Mouse (Mus musculus) midbrain, embryonic 15.5 days (tissue): ENCODE results near the gene Mpp4. TPM values are rescaled to one million over a fixed set of nuclear protein-coding genes. Genes with fewer than 3 reads are reported as not detected.

Experiments used
- ATAC-seq: fragments of 200-750 bp; cut with Nextera tagmentation; replicated peaks from 2 replicates; pipeline ENCODE4 v1.8.0; 2017; ENCODE audit warnings: moderate TSS enrichment
- H3K27ac ChIP-seq: fragments of 300-500 bp; sonication (generic); 2 replicates; pipeline ENCODE4 v1.5.1; 2015; ENCODE audit warnings: mild to moderate bottlenecking, inconsistent platforms
- H3K27me3 ChIP-seq: fragments of 300-500 bp; sonication (generic); replicated peaks from 2 replicates; pipeline ENCODE4 v1.6.1; 2015; ENCODE audit warnings: inconsistent platforms
- H3K36me3 ChIP-seq: fragments of 300-500 bp; sonication (generic); replicated peaks from 2 replicates; pipeline ENCODE4 v1.6.1; 2015; ENCODE audit warnings: inconsistent platforms
- H3K4me1 ChIP-seq: fragments of 300-500 bp; sonication (generic); 2 replicates; pipeline ENCODE4 v1.6.1; 2015; ENCODE audit warnings: inconsistent platforms
- H3K4me2 ChIP-seq: fragments of 300-500 bp; sonication (generic); 2 replicates; pipeline ENCODE4 v1.6.1; 2015; ENCODE audit warnings: inconsistent platforms, mild to moderate bottlenecking, moderate library complexity
- H3K4me3 ChIP-seq: fragments of 300-500 bp; sonication (generic); 2 replicates; pipeline ENCODE4 v1.5.1; 2015; ENCODE audit warnings: mild to moderate bottlenecking, inconsistent platforms
- H3K9ac ChIP-seq: fragments of 300-500 bp; sonication (generic); 2 replicates; pipeline ENCODE4 v1.6.1; 2015; ENCODE audit warnings: mild to moderate bottlenecking, inconsistent platforms
- H3K9me3 ChIP-seq: fragments of 300-500 bp; sonication (generic); 2 replicates; pipeline ENCODE4 v1.6.1; 2016; ENCODE audit warnings: inconsistent platforms
- WGBS: fragments of 180-500 bp; shearing (Covaris S2); methylation state at CpG from one replicate; pipeline ENCODE4 v1.1.7; 2015; ENCODE audit warnings: mixed read lengths; 5-methylcytosine and 5-hydroxymethylcytosine counted together
- polyA plus RNA-seq: library from polyadenylated mRNA; unstranded; fragments of >200 nt; fragmentation: Nextera tagmentation; extraction: Ambion mirVana; gene quantifications from 2 replicates; pipeline ENCODE4 v1.2.1, GENCODE M21; 2015

Gene Mpp4
- polyA plus RNA-seq, 1 experiment from 2014 or later = 1.2 TPM

DNA sequence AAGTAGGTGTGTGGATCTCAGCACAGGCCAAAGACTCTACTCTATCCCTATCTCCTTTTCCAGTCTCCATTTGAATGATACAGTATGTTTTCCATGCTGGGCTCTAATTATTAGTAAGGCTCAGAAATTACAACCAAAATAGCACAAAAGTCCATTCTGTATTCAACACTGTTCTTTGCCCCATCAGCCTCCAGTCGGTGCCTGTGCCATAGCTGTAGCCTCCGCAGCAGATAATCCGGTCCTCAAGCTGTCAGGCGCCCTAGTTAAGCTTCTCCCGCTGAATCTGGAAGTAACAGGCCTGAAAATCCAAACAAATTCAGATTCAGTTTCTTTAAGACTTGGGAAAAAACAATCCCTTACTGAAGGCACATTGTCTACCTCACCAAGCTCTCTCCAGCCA lies 729 bp upstream of the Mpp4 start:
- Histone ChIP-seq H3K36me3 (peaks cover 18% of the 10 kb centered on the region), H3K9me3 (no peaks in the 10 kb centered on the region), H3K27me3 (no peaks in the 10 kb centered on the region), H3K4me2 (no peak overlapping the region), H3K4me3 (no peak overlapping the region), H3K4me1 (peaks cover 6% of the 10 kb centered on the region; the same call in 1 of the 2 replicates), H3K27ac (no peak overlapping the region), H3K9ac (no peak overlapping the region)
- no peak for ATAC-seq
- 24% methylated on average over 5 of the region's 5 CpGs for WGBS

DNA sequence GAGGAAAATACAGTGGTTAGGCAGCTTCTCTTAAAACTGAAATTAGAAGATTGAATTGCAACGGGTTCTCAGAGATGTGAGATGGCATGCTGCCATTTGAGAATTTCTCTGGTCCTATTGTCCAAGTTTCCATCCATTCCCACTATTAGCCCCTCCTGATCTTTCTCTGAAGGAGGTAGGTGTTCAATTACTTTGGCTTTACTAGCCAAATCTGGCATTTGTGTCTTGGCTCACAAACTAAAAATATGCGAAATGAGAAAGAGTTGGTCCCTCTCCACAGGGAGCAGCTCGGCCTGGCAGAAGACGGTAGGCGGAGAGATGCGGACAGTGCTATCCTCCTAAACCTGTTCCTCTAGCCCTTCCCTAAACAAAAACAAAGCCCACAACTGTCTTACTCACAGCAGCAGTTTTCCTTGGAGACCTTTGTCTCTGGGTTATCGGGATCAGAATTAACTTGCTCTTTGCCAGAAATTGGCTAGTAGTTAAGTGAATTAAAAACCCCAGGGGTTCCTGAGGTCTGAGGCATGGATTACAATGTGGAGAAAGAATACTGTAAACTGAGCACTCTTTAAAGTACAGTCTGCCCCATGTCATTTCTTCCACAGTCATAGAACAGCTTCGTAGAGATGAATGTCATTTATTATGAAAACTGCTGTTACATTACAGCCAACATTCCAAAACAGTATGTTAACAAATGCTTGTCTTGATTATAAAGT lies 722 bp downstream of the Mpp4 start:
- Histone ChIP-seq H3K4me2 (no peak overlapping the region), H3K36me3 (peaks cover 13% of the 10 kb centered on the region), H3K4me1 (peaks cover 6% of the 10 kb centered on the region; the same call in 1 of the 2 replicates), H3K27me3 (no peaks in the 10 kb centered on the region), H3K9me3 (no peaks in the 10 kb centered on the region), H3K9ac (no peak overlapping the region), H3K27ac (no peak overlapping the region), H3K4me3 (no peak overlapping the region)
- ATAC-seq = no peak
- 39% methylated on average over 8 of the region's 8 CpGs for WGBS

DNA sequence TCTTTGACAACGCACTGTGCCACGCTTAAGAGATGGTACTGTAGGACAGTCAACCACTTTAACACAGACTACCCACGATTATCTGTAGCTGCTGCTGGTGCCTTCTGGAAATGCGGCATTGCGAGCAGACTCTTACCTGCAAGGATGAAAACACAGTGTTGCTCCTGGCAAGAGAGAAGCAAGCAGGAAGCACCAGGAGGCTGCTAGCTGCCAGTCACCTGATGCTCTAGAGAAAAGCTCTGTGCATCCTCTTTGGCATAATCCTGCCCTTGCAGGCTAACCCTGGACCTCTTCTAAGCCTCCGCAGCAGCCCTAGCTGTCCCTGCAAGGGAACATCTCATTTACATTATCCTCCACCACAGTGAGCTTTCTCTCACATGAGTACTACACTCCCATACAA lies 1.8 kb downstream of the Mpp4 start:
- Histone ChIP-seq H3K27ac (no peak overlapping the region), H3K4me2 (no peak overlapping the region), H3K36me3 (peaks cover 7% of the 10 kb centered on the region; the same call in 1 of the 2 replicates), H3K9ac (no peak overlapping the region), H3K27me3 (no peaks in the 10 kb centered on the region), H3K4me3 (no peak overlapping the region), H3K9me3 (no peaks in the 10 kb centered on the region), H3K4me1 (peaks cover 6% of the 10 kb centered on the region; the same call in 1 of the 2 replicates)
- WGBS = 67% methylated on average over 6 of the region's 6 CpGs
- no peak for ATAC-seq

DNA sequence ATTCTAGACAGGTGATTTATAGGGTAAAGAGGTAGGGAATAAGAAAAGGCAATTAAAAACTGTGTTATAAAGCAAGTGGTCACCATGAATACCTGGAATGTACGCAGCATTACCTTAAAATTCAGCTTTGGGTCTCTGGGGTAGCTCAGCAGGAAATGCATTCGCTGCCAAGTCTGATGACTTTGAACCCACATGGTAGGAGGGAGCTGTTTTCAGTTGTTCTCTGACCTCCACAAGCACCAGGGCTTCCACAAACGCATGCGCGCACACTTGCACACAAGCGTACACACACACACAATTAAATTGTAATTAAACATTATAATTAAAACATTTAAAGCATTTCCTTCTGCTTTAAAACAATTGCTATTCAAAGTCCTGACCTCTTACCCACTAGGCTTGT lies 2.3 kb downstream of the Mpp4 start:
- Histone ChIP-seq H3K4me1 (peaks cover 6% of the 10 kb centered on the region; the same call in 1 of the 2 replicates), H3K4me3 (no peak overlapping the region), H3K36me3 (peaks cover 5% of the 10 kb centered on the region; the same call in 1 of the 2 replicates), H3K27ac (no peak overlapping the region), H3K9ac (no peak overlapping the region), H3K9me3 (no peaks in the 10 kb centered on the region), H3K27me3 (no peaks in the 10 kb centered on the region), H3K4me2 (no peak overlapping the region)
- WGBS = 79% methylated on average over 6 of the region's 6 CpGs
- ATAC-seq = no peak

DNA sequence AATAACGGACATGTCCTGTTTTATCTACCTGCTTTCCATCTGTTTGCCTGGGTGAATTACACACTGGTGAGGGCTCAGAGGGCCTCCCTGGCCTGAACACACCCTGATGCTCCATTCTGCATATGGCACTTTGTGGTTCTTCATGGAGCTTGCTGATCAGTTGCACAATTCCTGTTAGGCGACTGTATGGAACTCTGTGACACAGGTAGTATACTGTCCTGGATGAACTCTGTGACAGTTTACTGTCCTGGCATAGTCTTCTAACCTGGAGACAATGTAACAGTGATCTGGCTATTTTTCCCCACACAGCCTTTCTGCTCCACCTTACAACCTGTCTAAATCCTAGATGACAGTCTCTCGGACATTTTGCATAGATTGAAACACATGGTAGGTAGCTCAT lies 4.1 kb downstream of the Mpp4 start:
- Histone ChIP-seq H3K4me2 (no peak overlapping the region), H3K4me3 (no peak overlapping the region), H3K27ac (no peak overlapping the region), H3K4me1 (peaks cover 6% of the 10 kb centered on the region; the same call in 1 of the 2 replicates), H3K9ac (no peak overlapping the region), H3K36me3 (no peaks in the 10 kb centered on the region; the same call in 1 of the 2 replicates), H3K27me3 (no peaks in the 10 kb centered on the region), H3K9me3 (no peaks in the 10 kb centered on the region)
- 91% methylated on average over 3 of the region's 3 CpGs for WGBS
- no peak for ATAC-seq

DNA sequence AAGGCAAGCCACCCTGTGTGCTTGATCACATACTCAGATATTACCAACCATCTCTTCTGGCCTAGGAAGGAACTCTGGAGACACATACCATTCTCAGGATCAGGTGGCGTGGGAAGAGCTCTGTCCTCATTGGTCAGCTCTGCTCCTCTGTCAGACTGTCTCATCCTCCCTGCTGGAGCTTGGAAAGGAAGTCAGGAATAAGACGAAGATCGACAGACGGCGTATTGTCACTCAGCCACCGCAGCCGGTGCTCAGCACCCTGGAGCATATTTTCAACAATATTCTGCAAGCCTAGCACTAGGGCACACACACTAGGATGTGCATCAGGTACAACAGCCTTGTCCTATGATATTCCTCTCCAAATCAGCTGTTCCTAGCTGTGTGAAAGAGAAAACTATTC lies 4.7 kb downstream of the Mpp4 start:
- WGBS = 90% methylated on average over 7 of the region's 7 CpGs
- Histone ChIP-seq H3K27me3 (no peaks in the 10 kb centered on the region), H3K4me3 (no peak overlapping the region), H3K27ac (no peak overlapping the region), H3K9ac (no peak overlapping the region), H3K4me2 (no peak overlapping the region), H3K4me1 (peaks cover 6% of the 10 kb centered on the region; the same call in 1 of the 2 replicates), H3K36me3 (no peaks in the 10 kb centered on the region; the same call in 1 of the 2 replicates), H3K9me3 (no peaks in the 10 kb centered on the region)
- no peak for ATAC-seq

DNA sequence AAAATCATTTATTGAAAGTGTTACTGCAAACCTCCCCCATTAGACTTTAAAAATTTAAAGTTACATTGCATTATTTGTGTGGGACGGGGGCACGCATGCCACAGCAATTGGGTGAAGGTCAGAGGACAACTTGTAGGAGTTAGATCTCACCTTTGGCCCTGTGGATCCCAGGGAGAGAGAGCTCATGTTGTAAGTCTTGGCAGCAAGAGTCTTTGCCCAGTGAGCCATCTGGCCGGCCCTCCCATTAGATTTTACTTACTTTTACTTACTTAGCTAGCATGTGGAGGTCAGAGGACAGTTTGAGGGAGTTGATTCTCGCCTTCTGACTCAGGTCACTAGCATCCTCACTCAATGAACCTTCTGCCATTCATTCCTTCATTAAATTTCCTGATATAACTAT lies 5.3 kb downstream of the Mpp4 start:
- WGBS = 91% methylated on average over 4 of the region's 4 CpGs
- H3K4me2 ChIP-seq = no peak overlapping the region
- no peaks in the 10 kb centered on the region for H3K36me3 ChIP-seq
- H3K4me1 ChIP-seq = 0 out of 2 replicates have a peak, but pooled peaks cover under 1% of the 10 kb centered on the region
- H3K9ac ChIP-seq = no peak overlapping the region
- no peak for ATAC-seq
- H3K9me3 ChIP-seq = no peaks in the 10 kb centered on the region
- H3K27me3 ChIP-seq = no peaks in the 10 kb centered on the region
- H3K27ac ChIP-seq = no peak overlapping the region
- no peak overlapping the region for H3K4me3 ChIP-seq

DNA sequence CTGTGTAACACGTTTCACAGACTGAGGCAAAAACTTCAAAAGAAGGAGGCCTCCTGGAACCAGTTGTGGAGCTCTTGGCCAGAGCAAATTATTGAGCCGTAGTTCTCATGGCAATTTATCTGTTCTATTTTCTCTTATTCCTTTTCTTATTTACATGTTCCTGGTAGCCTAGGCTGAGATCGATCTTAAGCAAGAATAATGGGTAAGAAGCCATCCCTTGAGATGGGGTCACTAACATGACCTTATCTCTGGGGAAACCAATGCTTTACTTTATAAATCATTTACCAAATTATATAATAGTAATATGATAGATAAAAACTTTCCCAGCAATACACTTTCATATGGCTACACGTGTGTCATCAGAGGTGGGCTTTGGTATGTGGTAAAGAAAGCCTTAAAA lies 10.8 kb downstream of the Mpp4 start:
- Histone ChIP-seq H3K36me3 (no peaks in the 10 kb centered on the region), H3K9ac (no peak overlapping the region), H3K4me3 (no peak overlapping the region), H3K27me3 (no peaks in the 10 kb centered on the region), H3K4me1 (no peaks in the 10 kb centered on the region), H3K9me3 (no peaks in the 10 kb centered on the region), H3K27ac (no peak overlapping the region), H3K4me2 (no peak overlapping the region)
- whole genome bisulfite sequencing = 74% methylated on average over 4 of the region's 4 CpGs
- ATAC-seq = no peak

DNA sequence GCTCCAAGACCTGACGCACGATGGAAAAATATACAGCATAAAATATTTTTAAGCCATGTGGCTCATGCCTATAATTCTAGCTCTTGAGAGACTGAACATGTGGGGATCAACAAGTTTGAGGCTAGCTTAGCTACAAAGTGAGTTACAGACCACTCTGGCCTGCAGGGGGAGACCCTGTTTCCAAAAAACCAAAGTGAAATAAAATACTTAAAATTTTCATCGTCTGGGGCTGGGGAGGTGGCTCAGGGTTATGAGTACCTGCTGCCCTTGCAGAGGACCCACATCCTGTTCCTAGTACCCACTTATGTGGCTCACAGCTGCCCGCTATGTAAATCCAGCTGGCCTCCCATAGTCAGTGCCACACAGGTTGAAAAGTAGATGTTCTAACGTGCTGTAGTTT lies 12.6 kb downstream of the Mpp4 start:
- Histone ChIP-seq H3K4me1 (no peaks in the 10 kb centered on the region), H3K4me2 (no peak overlapping the region), H3K36me3 (no peaks in the 10 kb centered on the region), H3K9me3 (no peaks in the 10 kb centered on the region), H3K27me3 (no peaks in the 10 kb centered on the region), H3K9ac (no peak overlapping the region), H3K27ac (no peak overlapping the region), H3K4me3 (no peak overlapping the region)
- ATAC-seq = no peak
- WGBS = 85% methylated on average over 5 of the region's 5 CpGs

DNA sequence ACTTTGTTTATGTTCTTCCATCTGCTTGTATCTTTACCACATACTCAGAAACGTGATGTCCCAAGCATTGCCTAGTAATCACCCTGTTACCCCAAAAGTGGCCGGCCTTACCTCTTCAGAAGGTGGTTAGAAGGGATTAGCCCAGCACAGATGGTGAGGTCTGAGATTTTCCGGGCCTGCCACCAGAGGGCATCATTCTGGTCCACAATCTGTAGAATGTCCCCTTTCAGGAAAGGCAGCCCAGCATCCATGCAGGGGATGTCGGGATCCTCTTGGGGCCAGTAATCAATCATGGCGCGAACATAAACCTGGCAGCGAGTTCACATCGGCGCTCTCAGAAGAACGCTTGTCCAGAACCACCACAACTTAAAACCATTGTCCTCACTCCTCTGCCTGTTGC lies 18.6 kb downstream of the Mpp4 start:
- no peak for ATAC-seq
- H3K4me3 ChIP-seq = no peak overlapping the region

DNA sequence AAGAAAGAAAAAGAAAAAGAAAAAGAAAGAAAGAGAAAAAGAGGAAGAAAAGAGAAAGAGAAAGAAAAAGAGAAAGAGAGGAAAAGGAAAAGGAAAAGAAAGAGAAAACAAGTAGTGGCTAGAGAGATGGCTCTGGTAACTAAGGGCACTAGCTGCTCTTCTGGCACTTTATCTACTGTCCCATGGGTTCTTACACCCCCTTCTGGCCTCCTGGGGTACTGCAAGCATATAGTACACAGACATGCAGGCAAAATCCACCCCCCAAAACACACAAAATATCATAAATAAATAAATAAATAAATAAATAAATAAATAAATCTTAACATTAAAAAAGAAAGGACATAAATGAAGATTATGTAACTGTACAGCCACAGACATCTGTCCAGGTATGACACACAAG lies 20.4 kb downstream of the Mpp4 start:
- Histone ChIP-seq H3K4me2 (no peak overlapping the region), H3K4me3 (no peak overlapping the region), H3K27ac (no peak overlapping the region), H3K9ac (no peak overlapping the region), H3K27me3 (no peaks in the 10 kb centered on the region), H3K4me1 (no peaks in the 10 kb centered on the region), H3K9me3 (no peaks in the 10 kb centered on the region), H3K36me3 (no peaks in the 10 kb centered on the region)
- ATAC-seq = no peak

More for the DNA sequence above, 18.6 kb downstream of the Mpp4 start:
- no peaks in the 10 kb centered on the region for H3K4me1 ChIP-seq
- no peak overlapping the region for H3K4me2 ChIP-seq
- H3K9ac ChIP-seq = no peak overlapping the region
- no peaks in the 10 kb centered on the region for H3K27me3 ChIP-seq
- no peaks in the 10 kb centered on the region for H3K36me3 ChIP-seq
- 77% methylated on average over 10 of the region's 10 CpGs for WGBS
- H3K27ac ChIP-seq = no peak overlapping the region
- H3K9me3 ChIP-seq = no peaks in the 10 kb centered on the region

DNA sequence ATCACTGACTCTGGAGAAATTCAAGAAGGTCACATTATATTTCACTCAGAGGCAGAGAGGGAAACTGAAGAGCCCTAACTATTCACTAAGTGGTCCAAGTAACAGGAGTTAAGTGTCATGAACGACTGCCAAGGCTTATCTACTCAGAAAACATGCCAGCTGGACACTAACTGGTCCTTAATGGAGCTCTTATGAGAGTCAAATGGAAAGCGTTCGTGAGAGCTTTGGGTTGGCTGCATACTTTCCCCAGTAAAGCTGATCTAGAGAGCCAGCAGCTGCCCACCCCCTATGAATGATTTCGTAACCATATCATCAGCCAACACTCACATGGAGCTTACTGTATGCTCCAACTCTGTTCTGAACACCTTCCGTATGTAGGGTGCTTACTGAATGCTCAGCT lies 28.8 kb downstream of the Mpp4 start:
- no peaks in the 10 kb centered on the region for H3K27me3 ChIP-seq
- no peaks in the 10 kb centered on the region for H3K36me3 ChIP-seq
- ATAC-seq = no peak
- no peak overlapping the region for H3K9ac ChIP-seq
- H3K4me1 ChIP-seq = no peaks in the 10 kb centered on the region
- H3K27ac ChIP-seq = no peak overlapping the region
- H3K4me3 ChIP-seq = no peak overlapping the region
- 80% methylated on average over 5 of the region's 5 CpGs for WGBS
- no peaks in the 10 kb centered on the region for H3K9me3 ChIP-seq
- H3K4me2 ChIP-seq = no peak overlapping the region

DNA sequence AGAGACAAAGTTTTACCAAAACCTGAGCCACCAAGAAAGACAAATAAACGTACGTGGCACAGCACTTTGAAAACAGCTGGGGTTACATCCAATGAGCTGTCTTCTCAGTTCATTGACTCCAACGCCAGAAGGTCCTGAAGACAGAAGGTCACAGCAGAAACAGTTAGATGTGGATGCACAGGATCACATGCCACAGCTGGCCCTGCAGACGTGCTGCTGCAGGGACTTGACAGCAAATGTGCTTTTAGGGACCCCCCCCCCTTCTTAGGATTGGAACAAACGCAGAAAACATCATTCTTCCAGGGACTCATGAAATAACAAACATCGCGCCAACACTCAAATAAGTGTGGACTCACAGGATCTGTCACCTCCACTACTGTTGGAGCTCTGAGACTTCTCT lies 34.3 kb downstream of the Mpp4 start:
- Histone ChIP-seq H3K27me3 (no peaks in the 10 kb centered on the region), H3K9ac (no peak overlapping the region), H3K27ac (no peak overlapping the region), H3K4me3 (no peak overlapping the region), H3K36me3 (no peaks in the 10 kb centered on the region), H3K4me1 (no peaks in the 10 kb centered on the region), H3K4me2 (no peak overlapping the region), H3K9me3 (no peaks in the 10 kb centered on the region)
- no peak for ATAC-seq
- WGBS = 80% methylated on average over 7 of the region's 7 CpGs
